Mouse (Mus musculus) kidney, adult 2 months (tissue): ENCODE measurements around the gene Ldb2. TPM values are rescaled to one million over a fixed set of nuclear protein-coding genes. Genes with fewer than 3 reads are reported as not detected.

ENCODE experiments used
- DNase-seq: peaks from one replicate; pipeline ENCODE4 v3.0.0; 2021
- H3K27ac ChIP-seq: fragments of 200-500 bp; 2 replicates; pipeline ENCODE4 v1.5.1; 2012; ENCODE audit warnings: low read depth, low read length, control low read depth, inconsistent platforms; ENCODE audit not compliant: insufficient read depth
- H3K27me3 ChIP-seq: fragments of 200-500 bp; replicated peaks from 2 replicates; pipeline ENCODE4 v1.6.1; 2012; ENCODE audit warnings: mild to moderate bottlenecking, moderate library complexity, low read length, inconsistent platforms; ENCODE audit not compliant: control insufficient read depth, insufficient read depth
- H3K36me3 ChIP-seq: fragments of 200-500 bp; 2 replicates; pipeline ENCODE4 v1.6.1; 2012; ENCODE audit warnings: mild to moderate bottlenecking, moderate library complexity, low read length, inconsistent platforms; ENCODE audit not compliant: control insufficient read depth, insufficient read depth
- H3K4me1 ChIP-seq: fragments of 200-500 bp; 2 replicates; pipeline ENCODE4 v1.6.1; 2011; ENCODE audit warnings: low read length; ENCODE audit not compliant: control insufficient read depth, insufficient read depth
- H3K4me3 ChIP-seq: fragments of 200-500 bp; 2 replicates; pipeline ENCODE4 v1.5.1; 2011; ENCODE audit warnings: mild to moderate bottlenecking, low read depth, low read length, control low read depth; ENCODE audit not compliant: insufficient read depth
- CTCF ChIP-seq: fragments of 200-500 bp; conservative IDR thresholded peaks from 2 replicates; pipeline ENCODE4 v1.5.1; 2011; ENCODE audit warnings: low read depth, mild to moderate bottlenecking, control low read depth, low read length, moderate library complexity, mixed read lengths; ENCODE audit not compliant: insufficient read depth, insufficient read length
- POLR2A ChIP-seq: fragments of 200-500 bp; IDR thresholded peaks from one replicate; pipeline ENCODE4 v1.6.1; 2011; ENCODE audit warnings: low read depth, low read length, control low read depth
- WGBS: fragments of 180-500 bp; shearing (Covaris S2); methylation state at CpG from one replicate; pipeline ENCODE4 v1.1.7; 2018; 5-methylcytosine and 5-hydroxymethylcytosine counted together
- polyA plus RNA-seq: library from polyadenylated mRNA; depleted of rRNA; stranded (reverse); fragments of >200 nt; gene quantifications from 2 replicates; pipeline ENCODE4 v1.2.3, GENCODE M21; 2012

Ldb2 gene
- polyA plus RNA-seq, 1 experiment = 55.0 TPM

DNA sequence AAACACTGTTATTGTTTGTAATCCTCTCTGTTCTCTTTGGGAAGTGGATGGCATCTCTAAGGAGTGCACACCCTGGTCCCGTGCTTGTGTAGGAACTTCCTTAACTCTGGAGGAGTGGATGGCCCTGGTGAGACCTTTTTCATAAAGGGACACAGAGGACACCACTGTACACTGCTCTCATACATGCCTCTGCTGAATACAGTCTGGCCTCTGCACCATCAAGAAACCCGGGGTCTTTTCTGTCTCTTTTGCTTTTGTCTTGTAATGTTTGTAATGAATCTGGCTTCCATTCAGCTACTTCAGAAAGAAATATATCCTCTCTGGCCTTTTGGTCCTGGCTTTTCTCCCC lies 152.7 kb downstream of the Ldb2 start:
- no peak overlapping the region for H3K4me3 ChIP-seq
- no peaks in the 10 kb centered on the region for H3K36me3 ChIP-seq
- H3K4me1 ChIP-seq = no peaks in the 10 kb centered on the region
- H3K27me3 ChIP-seq = no peaks in the 10 kb centered on the region
- WGBS = 30% methylated on average over 2 of the region's 2 CpGs
- TF ChIP-seq CTCF (no peak), POLR2A (no peak)
- H3K27ac ChIP-seq = no peak overlapping the region
- DNase-seq = no peak

DNA sequence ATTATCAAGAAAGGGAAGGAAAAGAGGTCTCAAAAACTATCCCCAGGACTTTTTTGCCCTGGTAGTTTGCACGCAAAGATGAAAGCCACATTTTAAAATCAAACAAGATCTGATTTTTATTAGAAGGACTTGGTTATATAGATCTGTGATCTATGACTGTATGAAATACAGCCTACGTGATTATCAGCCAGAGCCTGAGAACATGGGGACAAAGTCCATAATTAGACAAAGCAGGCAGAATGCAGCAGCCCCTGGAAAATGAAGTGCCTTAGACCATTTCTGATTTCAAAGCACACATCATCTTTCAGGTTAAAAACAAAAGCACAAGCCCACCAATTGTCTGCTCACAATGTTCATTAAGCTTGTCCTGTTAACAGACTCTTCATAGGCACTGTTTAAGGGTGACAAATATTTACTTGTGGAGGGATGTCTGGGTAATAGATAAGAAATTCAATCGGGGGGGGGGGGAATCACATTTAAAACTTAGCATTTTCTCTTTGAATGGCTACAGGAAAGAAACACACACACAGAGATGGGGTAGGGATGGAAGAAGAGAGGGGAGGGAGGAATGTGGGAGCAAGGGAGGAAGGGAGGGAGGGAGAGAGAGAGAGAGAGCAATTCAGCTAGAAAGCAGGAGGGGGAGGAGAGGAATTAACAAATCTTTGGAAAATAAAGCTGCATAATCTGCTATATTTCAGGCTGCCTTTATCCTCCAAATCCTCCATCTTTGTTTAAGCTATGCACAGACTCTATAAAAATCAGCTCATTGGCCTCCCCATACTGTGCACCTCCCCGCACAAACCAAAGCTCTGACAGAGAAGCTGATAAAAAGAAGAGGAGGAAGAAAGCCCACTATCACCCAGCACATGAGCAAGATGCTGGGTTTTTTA lies 153.3 kb downstream of the Ldb2 start:
- H3K27ac ChIP-seq = no peak overlapping the region
- TF ChIP-seq CTCF (no peak), POLR2A (no peak)

DNA sequence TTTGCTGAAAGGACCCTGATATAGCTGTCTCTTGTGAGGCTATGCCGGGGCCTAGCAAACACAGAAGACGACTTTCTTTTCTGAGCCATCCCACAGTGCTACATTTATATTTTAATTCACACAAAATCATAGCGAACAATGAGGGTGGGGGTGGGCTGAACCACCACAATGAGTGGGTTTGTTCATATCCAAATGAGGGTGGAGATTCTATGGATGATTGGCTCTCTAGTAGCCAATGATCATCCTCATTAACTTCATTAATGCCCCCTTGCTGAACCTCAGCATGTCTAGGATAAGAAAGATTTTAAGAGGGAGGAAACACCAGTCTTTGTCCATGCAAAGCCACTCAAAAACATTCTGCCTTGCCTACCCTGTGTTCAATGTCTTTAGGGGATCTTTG lies 156.4 kb downstream of the Ldb2 start:
- TF ChIP-seq CTCF (no peak), POLR2A (no peak)
- no peaks in the 10 kb centered on the region for H3K4me1 ChIP-seq
- no peaks in the 10 kb centered on the region; the same call in 1 of the 2 replicates for H3K27me3 ChIP-seq
- 85% methylated on average over 3 of the region's 3 CpGs for WGBS
- no peak overlapping the region for H3K27ac ChIP-seq
- DNase-seq = no peak
- H3K36me3 ChIP-seq = no peaks in the 10 kb centered on the region
- H3K4me3 ChIP-seq = no peak overlapping the region

More for the DNA sequence above, 153.3 kb downstream of the Ldb2 start:
- WGBS = 63% methylated on average over 4 of the region's 4 CpGs
- H3K4me3 ChIP-seq = no peak overlapping the region
- H3K36me3 ChIP-seq = no peaks in the 10 kb centered on the region
- DNase-seq = no peak
- no peaks in the 10 kb centered on the region for H3K27me3 ChIP-seq
- no peaks in the 10 kb centered on the region for H3K4me1 ChIP-seq

DNA sequence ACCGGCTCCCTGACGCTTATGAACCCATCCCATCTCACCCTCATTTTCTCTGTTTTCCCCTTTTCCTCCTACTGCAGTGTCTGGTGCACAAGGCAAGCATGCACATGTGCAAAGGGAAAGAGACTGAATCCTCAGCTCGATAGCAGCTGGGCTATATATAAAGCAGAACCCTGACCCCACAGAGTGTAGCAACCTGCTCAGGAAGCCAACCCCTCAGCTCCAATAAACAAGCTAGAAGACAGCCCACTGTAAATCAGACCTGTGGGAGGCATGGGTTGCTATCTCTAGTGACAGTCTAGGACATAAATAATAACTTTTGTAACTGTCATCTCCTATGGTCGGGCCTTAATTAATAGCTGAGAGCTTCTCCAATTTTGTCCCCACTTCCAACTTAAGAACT lies 158.4 kb downstream of the Ldb2 start:
- Histone ChIP-seq H3K27ac (no peak overlapping the region), H3K27me3 (no peaks in the 10 kb centered on the region; the same call in 1 of the 2 replicates), H3K36me3 (no peaks in the 10 kb centered on the region), H3K4me1 (no peaks in the 10 kb centered on the region), H3K4me3 (no peak overlapping the region)
- TF ChIP-seq CTCF = no peak
- DNase-seq = no peak
- WGBS = 37% methylated on average over 4 of the region's 4 CpGs

DNA sequence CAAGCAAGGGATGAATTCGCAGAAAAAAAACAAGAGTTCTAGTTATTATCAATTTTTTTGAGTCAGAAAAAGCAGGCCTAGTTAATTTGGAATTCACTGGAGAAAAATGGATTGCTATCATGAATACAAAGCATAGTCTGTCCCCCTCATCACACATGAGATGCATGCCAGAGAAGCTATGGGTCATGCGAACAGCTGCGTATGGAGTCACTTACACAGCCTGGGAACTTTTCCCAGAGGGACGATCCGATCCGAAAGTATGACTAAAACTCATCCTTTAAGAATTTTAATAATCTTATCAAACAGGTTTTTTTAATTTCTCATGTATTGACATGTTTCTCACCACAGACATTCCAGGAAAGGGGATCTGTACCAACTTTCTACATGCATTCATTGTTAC lies 163.9 kb downstream of the Ldb2 start:
- Histone ChIP-seq H3K4me3 (no peak overlapping the region), H3K27me3 (no peaks in the 10 kb centered on the region; the same call in 1 of the 2 replicates), H3K36me3 (no peaks in the 10 kb centered on the region), H3K27ac (no peak overlapping the region), H3K4me1 (no peaks in the 10 kb centered on the region)
- TF ChIP-seq POLR2A = no peak
- TF ChIP-seq CTCF = no peak
- WGBS = 84% methylated on average over 6 of the region's 6 CpGs
- no peak for DNase-seq

DNA sequence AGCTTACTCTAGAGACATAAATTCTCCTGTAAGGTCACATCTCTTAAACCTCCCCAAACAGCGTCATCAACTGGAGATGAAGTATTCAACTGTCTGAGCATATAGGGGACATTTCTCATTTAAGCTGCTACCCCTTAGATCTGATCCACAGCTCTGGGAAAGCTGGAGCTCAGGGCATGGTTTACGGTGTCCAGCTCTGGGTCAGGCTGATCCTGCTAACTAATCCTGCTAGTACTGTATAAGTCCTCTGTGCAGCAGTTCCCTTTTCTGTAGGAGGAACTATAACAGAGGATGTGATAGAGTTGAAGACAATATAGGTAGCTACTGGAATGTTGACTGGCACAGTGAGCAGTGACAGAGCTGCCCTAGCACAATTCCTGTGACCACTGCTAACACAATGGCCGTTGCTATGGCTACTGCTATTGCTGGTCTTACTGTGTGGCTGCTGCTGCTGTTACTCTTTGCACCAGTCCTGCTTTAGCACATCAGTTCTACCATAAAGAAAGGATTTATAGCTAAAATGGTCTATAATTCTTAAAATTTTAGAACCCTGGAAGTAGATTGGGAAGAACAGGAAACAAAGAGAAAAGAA lies 170.3 kb downstream of the Ldb2 start:
- no peak overlapping the region for H3K27ac ChIP-seq
- DNase-seq = no peak
- H3K4me1 ChIP-seq = no peaks in the 10 kb centered on the region
- no peaks in the 10 kb centered on the region for H3K36me3 ChIP-seq
- no peaks in the 10 kb centered on the region for H3K27me3 ChIP-seq
- H3K4me3 ChIP-seq = no peak overlapping the region
- 81% methylated on average over 3 of the region's 3 CpGs for WGBS
- no peak for TF ChIP-seq CTCF
- TF ChIP-seq POLR2A = no peak

DNA sequence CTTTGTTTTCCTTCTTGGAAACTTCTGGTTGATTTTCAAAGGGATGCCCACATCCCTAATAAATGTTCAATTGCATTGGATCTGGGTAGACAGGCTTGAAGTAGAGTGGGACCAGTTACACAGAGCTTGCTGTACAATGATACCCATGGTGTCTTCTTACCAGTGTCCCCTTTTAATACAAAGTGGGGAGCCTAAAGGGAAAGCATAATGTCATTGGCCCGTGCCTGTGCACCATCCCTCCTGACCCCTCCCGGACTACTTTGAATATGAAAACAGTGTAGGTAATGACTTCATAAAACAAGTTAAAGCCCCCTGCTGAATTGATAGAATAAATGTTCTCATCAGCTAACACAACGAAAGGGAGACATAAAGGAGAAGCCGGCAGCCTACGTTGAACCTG lies 172.0 kb downstream of the Ldb2 start:
- no peak for TF ChIP-seq CTCF
- TF ChIP-seq POLR2A = no peak
- Histone ChIP-seq H3K27me3 (no peaks in the 10 kb centered on the region), H3K36me3 (no peaks in the 10 kb centered on the region), H3K4me1 (no peaks in the 10 kb centered on the region), H3K4me3 (no peak overlapping the region), H3K27ac (no peak overlapping the region)
- no peak for DNase-seq
- WGBS = 71% methylated on average over 5 of the region's 5 CpGs
